Mouse (Mus musculus) intestine, embryonic 16.5 days (tissue): ENCODE measurements around the gene Mgea5. TPM values are rescaled to one million over a fixed set of nuclear protein-coding genes. Genes with fewer than 3 reads are reported as not detected.

Source experiments
- ATAC-seq: fragments of 200-750 bp; cut with Nextera tagmentation; 2 replicates; pipeline ENCODE4 v1.8.0; 2017; ENCODE audit warnings: moderate TSS enrichment, moderate library complexity
- H3K27ac ChIP-seq: fragments of 300-500 bp; sonication (generic); 2 replicates; pipeline ENCODE4 v1.5.1; 2014; ENCODE audit warnings: mild to moderate bottlenecking, low read length
- H3K27me3 ChIP-seq: fragments of 300-500 bp; sonication (generic); replicated peaks from 2 replicates; pipeline ENCODE4 v1.6.1; 2014; ENCODE audit warnings: low read length, control low read depth, mixed read lengths; ENCODE audit not compliant: control insufficient read depth, insufficient read depth
- H3K36me3 ChIP-seq: fragments of 300-500 bp; sonication (generic); 2 replicates; pipeline ENCODE4 v1.6.1; 2014; ENCODE audit warnings: low read length, control low read depth; ENCODE audit not compliant: control insufficient read depth, insufficient read depth
- H3K4me1 ChIP-seq: fragments of 300-500 bp; sonication (generic); 2 replicates; pipeline ENCODE4 v1.6.1; 2014; ENCODE audit warnings: low read length, control low read depth, mixed read lengths; ENCODE audit not compliant: control insufficient read depth, insufficient read depth
- H3K4me2 ChIP-seq: fragments of 300-500 bp; sonication (generic); 2 replicates; pipeline ENCODE4 v1.6.1; 2014; ENCODE audit warnings: low read depth, low read length, control low read depth
- H3K4me3 ChIP-seq: fragments of 300-500 bp; sonication (generic); 2 replicates; pipeline ENCODE4 v1.5.1; 2014; ENCODE audit warnings: mild to moderate bottlenecking, low read length
- H3K9ac ChIP-seq: fragments of 300-500 bp; sonication (generic); 2 replicates; pipeline ENCODE4 v1.6.1; 2014; ENCODE audit warnings: low read depth, low read length
- H3K9me3 ChIP-seq: fragments of 300-500 bp; sonication (generic); 2 replicates; pipeline ENCODE4 v1.6.1; 2016; ENCODE audit warnings: low read length, control low read depth; ENCODE audit not compliant: control insufficient read depth
- WGBS: fragments of 180-500 bp; shearing (Covaris S2); extraction: QIAGEN DNeasy Blood & Tissue Kit; methylation state at CpG from one replicate; pipeline ENCODE4 v1.1.7; 2014; 5-methylcytosine and 5-hydroxymethylcytosine counted together
- polyA plus RNA-seq: library from polyadenylated mRNA; unstranded; fragments of >200 nt; fragmentation: Nextera tagmentation; extraction: Ambion mirVana; gene quantifications from 2 replicates; pipeline ENCODE4 v1.2.1, GENCODE M21; 2015

The Mgea5 gene
- polyA plus RNA-seq, 1 experiment from 2014 or later: 25.0 TPM

GRCm38 (mm10) chr19:45738521-45738920 is 45.1 kb downstream of the Mgea5 start:
- no peaks in the 10 kb centered on the region for H3K36me3 ChIP-seq
- WGBS: 72% methylated on average over 5 of the region's 5 CpGs
- H3K4me2 ChIP-seq: no peak overlapping the region
- H3K4me1 ChIP-seq: peaks cover 27% of the 10 kb centered on the region
- H3K27ac ChIP-seq: no peak overlapping the region
- peaks cover 67% of the 10 kb centered on the region for H3K27me3 ChIP-seq
- no peak overlapping the region for H3K9ac ChIP-seq
- no peak for ATAC-seq
- H3K4me3 ChIP-seq: no peak overlapping the region
- no peaks in the 10 kb centered on the region for H3K9me3 ChIP-seq

GRCm38 (mm10) chr19:45737846-45738484 is 45.7 kb downstream of the Mgea5 start:
- Histone ChIP-seq H3K27ac (no peak overlapping the region), H3K9me3 (no peaks in the 10 kb centered on the region), H3K4me3 (no peak overlapping the region), H3K9ac (no peak overlapping the region), H3K4me2 (no peak overlapping the region), H3K36me3 (no peaks in the 10 kb centered on the region), H3K4me1 (peaks cover 24% of the 10 kb centered on the region), H3K27me3 (peaks cover 61% of the 10 kb centered on the region)
- ATAC-seq: no peak
- 79% methylated on average over 10 of the region's 10 CpGs for WGBS

- H3K27me3 ChIP-seq: peaks cover 60% of the 10 kb centered on the region
- H3K9me3 ChIP-seq: no peaks in the 10 kb centered on the region
- no peak overlapping the region for H3K27ac ChIP-seq
- peaks cover 18% of the 10 kb centered on the region for H3K4me1 ChIP-seq
- H3K36me3 ChIP-seq: no peaks in the 10 kb centered on the region
- H3K4me3 ChIP-seq: peak overlapping the region; percentile 27
- 24% methylated on average over 23 of the region's 23 CpGs for WGBS
- peak overlapping the region; percentile 52 for H3K4me2 ChIP-seq
- peak overlapping the region; percentile 9; the same call in 1 of the 2 replicates for H3K9ac ChIP-seq
- no peak; the same call in 1 of the 2 replicates for ATAC-seq
These were observed 46.3 kb downstream of the Mgea5 start for GRCm38 (mm10) chr19:45737208-45737845.

GRCm38 (mm10) chr19:45736855-45737207 is 46.8 kb downstream of the Mgea5 start:
- Histone ChIP-seq H3K9ac (peak overlapping the region; percentile 9; the same call in 1 of the 2 replicates), H3K36me3 (no peaks in the 10 kb centered on the region), H3K9me3 (no peaks in the 10 kb centered on the region), H3K27ac (no peak overlapping the region), H3K4me3 (peak overlapping the region; percentile 27), H3K4me1 (peaks cover 13% of the 10 kb centered on the region), H3K4me2 (peak overlapping the region; percentile 52), H3K27me3 (peaks cover 55% of the 10 kb centered on the region)
- peak; percentile 92 for ATAC-seq
- 2% methylated on average over 28 of the region's 28 CpGs for WGBS

GRCm38 (mm10) chr19:45736241-45736640 is 47.4 kb downstream of the Mgea5 start:
- Histone ChIP-seq H3K9me3 (no peaks in the 10 kb centered on the region), H3K9ac (no peak overlapping the region), H3K4me2 (no peak overlapping the region), H3K27ac (no peak overlapping the region), H3K27me3 (peaks cover 49% of the 10 kb centered on the region), H3K36me3 (no peaks in the 10 kb centered on the region), H3K4me1 (peaks cover 10% of the 10 kb centered on the region), H3K4me3 (no peak overlapping the region)
- no peak for ATAC-seq
- WGBS: 38% methylated on average over 1 of the region's 1 CpGs

- no peak for ATAC-seq
- H3K4me2 ChIP-seq: no peak overlapping the region
- WGBS: 32% methylated on average over 7 of the region's 7 CpGs
- H3K4me3 ChIP-seq: no peak overlapping the region
- no peak overlapping the region for H3K27ac ChIP-seq
- no peak overlapping the region for H3K9ac ChIP-seq
- peaks cover 44% of the 10 kb centered on the region for H3K27me3 ChIP-seq
- peaks cover 10% of the 10 kb centered on the region for H3K4me1 ChIP-seq
- no peaks in the 10 kb centered on the region for H3K36me3 ChIP-seq
- no peaks in the 10 kb centered on the region for H3K9me3 ChIP-seq
These were observed 48.9 kb downstream of the Mgea5 start for GRCm38 (mm10) chr19:45734762-45735161.

GRCm38 (mm10) chr19:45734191-45734590 is 49.4 kb downstream of the Mgea5 start:
- Histone ChIP-seq H3K27me3 (peaks cover 39% of the 10 kb centered on the region), H3K27ac (no peak overlapping the region), H3K4me2 (no peak overlapping the region), H3K9ac (no peak overlapping the region), H3K9me3 (no peaks in the 10 kb centered on the region), H3K4me3 (no peak overlapping the region), H3K36me3 (no peaks in the 10 kb centered on the region), H3K4me1 (peaks cover 10% of the 10 kb centered on the region)
- 70% methylated on average over 5 of the region's 5 CpGs for WGBS
- no peak for ATAC-seq

- no peak overlapping the region for H3K4me2 ChIP-seq
- no peak overlapping the region for H3K4me3 ChIP-seq
- peaks cover 32% of the 10 kb centered on the region for H3K27me3 ChIP-seq
- no peak for ATAC-seq
- peaks cover 10% of the 10 kb centered on the region for H3K4me1 ChIP-seq
- H3K9ac ChIP-seq: no peak overlapping the region
- H3K36me3 ChIP-seq: no peaks in the 10 kb centered on the region
- H3K27ac ChIP-seq: no peak overlapping the region
- 23% methylated on average over 10 of the region's 10 CpGs for WGBS
- no peaks in the 10 kb centered on the region for H3K9me3 ChIP-seq
These were observed 50.1 kb downstream of the Mgea5 start for GRCm38 (mm10) chr19:45733564-45733963.

GRCm38 (mm10) chr19:45731658-45732057 is 52.0 kb downstream of the Mgea5 start:
- no peak overlapping the region for H3K4me3 ChIP-seq
- no peak overlapping the region for H3K9ac ChIP-seq
- no peaks in the 10 kb centered on the region for H3K36me3 ChIP-seq
- peaks cover 18% of the 10 kb centered on the region for H3K27me3 ChIP-seq
- peaks cover 3% of the 10 kb centered on the region; the same call in 1 of the 2 replicates for H3K4me1 ChIP-seq
- H3K27ac ChIP-seq: no peak overlapping the region
- WGBS: 84% methylated on average over 7 of the region's 7 CpGs
- ATAC-seq: no peak
- no peak overlapping the region for H3K4me2 ChIP-seq
- H3K9me3 ChIP-seq: no peaks in the 10 kb centered on the region
